Mouse (Mus musculus): ENCODE measurements around the gene Tmem95.
"Not testable (repeated sequence)": the region's sequence is repeated elsewhere in the genome, so short reads cannot be mapped to it uniquely, and the experiment has no call there.

The Tmem95 gene

DNA sequence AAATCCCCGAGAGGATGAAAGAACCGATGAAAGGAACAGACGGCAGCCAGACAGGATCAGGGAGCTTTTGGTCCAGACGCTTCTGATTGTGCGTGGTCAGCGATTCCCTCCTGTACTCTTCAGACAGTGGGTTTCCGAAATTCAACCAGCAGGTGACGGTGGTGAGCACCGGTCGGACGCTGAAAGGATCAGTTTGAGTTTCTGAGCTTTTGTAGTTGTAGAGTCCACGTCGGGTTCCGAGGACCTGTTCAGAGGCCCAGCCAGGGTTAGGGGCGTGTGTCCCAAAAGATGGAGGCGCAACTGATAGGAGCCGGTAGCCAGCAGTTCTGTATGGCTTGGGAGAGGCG lies 2.7 kb upstream of the Tmem95 start:
- DNase-seq (ENCODE audit: low spot score) = no peak

DNA sequence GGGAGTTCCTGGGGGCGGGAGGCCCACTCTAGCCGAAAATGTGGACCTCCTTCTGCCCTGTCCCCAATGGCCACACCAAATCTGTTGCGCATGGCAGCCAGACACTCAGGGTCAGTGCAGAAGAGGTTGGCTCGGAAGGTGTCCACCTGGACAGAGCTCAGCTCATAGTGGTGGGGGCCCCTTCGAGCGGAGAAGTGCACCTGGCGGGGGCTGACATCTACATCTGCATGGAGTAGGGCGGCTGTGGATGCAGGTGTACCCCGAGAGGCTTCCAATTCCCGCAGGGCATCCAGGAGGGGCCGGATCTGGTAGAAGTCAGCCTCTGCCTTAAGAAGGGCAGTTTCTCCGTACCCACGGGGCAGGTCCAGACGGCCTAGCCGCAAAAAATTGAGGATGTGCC lies 1.9 kb upstream of the Tmem95 start:
- DNase-seq (ENCODE audit: low spot score) = no peak

DNA sequence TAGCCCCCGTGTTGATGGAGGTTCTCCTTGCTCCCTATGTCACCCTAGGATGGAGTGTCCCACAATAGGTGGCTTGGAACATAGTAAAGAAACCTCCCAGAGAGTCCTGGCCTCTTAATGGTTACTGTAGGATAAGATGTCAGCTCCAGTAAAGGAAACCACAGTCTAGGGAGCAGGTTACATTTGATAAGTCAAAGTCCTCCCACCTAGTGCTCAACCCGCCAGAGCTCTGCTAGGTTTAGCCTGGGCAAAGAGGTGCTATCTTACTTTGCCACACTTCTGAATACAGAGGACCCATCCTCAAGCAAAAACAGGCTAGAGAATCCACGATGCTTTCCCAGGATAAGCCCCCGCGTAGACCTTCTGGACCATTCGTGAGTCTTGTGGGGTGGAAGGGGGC lies 1.1 kb upstream of the Tmem95 start:
- no peak for DNase-seq (ENCODE audit: low spot score)

- no peak for DNase-seq (ENCODE audit: low spot score)
These were observed 581 bp upstream of the Tmem95 start for GRCm38 (mm10) chr11:69878399-69878798.

DNA sequence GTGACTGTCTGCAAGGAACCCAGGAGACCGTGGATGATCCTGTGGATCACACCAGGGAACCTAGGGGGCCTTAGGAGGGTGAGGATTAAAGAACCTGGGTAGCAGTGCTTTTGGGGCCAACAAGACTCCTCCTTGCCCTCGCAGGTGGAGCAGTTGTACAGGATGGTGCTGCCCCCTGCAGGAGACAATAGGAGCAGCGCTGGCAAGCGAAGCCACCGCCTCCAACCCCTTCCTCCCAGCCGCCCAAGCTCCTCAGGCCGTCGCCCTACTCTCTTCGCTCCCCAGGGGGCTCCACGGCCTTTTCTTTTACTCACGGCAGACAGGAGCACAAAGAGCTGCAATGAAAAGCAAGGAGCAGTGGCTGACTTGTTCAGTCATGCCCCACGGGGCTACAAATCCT lies 951 bp downstream of the Tmem95 start:
- peak; percentile 63 for DNase-seq (ENCODE audit: low spot score)

- DNase-seq (ENCODE audit: low spot score) = no peak
These were observed 1.6 kb downstream of the Tmem95 start for GRCm38 (mm10) chr11:69876186-69876585.

- no peak for DNase-seq (ENCODE audit: low spot score)
These were observed 5.4 kb downstream of the Tmem95 start for GRCm38 (mm10) chr11:69872451-69872850.

DNA sequence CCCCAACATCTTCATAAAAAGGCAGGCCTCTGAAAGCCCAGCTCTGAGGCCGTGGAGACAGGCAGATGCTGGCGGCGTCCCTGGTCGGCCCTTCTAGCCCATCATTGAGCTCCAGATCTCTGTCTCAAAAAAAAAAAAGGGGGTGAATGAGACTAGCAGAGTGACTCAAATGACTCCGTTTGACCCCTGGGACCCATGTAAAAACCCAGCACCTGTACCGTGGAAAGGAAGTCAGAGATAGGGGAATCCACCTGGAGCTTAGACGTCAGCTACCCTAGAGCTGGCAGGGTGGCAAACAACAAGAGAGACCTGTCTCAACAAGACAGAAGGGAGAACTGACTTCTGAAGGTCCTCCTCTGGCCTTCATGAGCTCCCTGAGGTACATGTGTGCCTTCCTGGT lies 6.0 kb downstream of the Tmem95 start:
- DNase-seq (ENCODE audit: low spot score) = no peak

DNA sequence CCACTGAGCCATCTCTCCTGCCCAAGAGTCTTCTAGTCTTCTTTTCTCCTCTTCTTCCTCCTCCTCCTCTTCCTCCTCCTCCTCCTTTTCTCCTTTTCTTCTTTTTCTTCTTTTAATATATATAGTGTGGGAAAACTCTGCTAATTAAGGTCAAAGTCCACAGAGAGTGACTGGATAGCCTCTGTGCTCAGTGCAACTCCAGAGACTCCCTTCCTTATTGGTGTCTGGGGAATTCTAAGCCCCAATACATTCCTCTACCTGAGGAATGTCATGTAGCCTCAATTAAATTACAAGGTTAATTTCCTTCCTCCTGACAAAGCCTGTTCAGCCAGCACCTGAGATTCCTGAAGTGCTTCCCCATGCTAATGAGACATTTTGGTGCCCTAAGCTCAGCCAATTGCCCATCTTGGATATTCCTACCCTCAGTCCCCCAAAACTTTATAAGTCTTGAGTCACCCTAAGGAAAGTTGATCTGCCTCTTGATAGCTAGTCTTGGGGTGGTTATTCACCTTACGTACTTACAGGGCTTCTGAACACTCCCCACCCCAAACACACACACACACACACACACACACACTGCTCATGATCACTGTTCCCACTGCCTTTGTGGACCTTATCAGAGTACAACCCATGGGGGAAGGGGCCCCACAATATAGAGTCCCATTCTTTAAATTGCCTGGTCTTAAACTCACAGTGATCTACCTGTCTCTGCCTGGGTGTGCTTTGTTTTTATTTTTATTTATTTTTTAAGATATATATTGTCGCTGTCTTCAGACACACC lies 7.3 kb downstream of the Tmem95 start:
- DNase-seq (ENCODE audit: low spot score) = no peak

DNA sequence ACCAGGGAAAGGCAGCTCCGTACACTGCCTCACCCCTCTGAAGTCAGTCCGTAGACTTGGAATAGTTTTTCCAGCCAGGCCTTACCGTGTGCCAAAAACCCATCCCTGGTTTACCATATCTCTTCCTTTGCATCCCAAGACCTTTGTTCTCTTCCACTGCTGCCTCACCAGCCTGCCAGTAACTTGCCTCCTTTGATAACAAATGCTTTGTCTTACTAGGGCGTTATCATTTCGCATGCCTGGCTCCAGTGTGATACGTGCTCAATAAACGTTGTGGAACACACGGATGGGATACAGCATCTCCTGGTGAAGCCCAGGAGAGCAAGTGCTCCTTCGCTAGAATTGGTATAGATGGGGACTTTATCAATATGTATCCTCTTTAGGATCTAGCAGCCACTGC lies 10.5 kb downstream of the Tmem95 start:
- DNase-seq (ENCODE audit: low spot score) = no peak

DNA sequence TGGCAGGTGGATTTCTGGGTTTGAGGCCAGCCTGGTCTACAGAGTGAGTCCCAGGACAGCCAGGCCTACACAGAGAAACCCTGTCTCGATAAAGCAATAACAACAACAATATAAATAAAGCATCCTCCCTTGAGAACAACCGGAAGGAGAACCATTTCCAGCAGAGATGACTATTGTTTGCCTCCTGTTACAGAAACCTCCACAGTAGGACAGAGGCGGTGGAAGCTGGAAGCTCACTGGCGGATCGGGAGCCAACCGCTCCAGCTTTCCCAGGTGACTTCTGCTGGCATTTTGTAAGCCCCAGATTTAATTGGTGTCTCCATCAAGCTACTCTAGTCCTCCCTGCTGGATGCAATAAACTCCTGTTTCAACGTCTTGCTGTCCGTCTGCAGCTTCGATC lies 12.3 kb downstream of the Tmem95 start:
- DNase-seq (ENCODE audit: low spot score) = no peak

GRCm38 (mm10) chr11:69864138-69864860 lies 13.5 kb downstream of the Tmem95 start:
- no peak for DNase-seq (ENCODE audit: low spot score)

DNA sequence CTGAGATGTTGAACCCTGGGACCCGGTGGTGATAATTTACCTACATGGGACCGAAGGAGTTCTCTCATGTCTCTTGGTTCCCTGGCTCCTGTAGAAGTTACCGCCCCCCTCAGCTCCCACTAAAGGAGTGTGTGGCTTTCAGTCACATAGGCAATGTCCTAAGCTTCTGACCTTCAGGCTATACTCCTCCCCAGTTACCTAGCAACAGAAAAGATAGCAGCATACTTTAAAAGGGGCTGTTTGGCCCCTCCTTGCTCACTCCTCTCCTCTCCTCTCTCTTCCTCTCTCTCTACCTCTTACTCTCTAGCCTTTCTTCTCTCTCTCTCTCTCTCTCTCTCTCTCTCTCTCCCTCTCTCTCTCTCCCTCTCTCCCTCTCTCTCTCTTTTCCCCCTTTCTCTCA lies 14.1 kb downstream of the Tmem95 start:
- not testable (repeated sequence) for DNase-seq (ENCODE audit: low spot score)

DNA sequence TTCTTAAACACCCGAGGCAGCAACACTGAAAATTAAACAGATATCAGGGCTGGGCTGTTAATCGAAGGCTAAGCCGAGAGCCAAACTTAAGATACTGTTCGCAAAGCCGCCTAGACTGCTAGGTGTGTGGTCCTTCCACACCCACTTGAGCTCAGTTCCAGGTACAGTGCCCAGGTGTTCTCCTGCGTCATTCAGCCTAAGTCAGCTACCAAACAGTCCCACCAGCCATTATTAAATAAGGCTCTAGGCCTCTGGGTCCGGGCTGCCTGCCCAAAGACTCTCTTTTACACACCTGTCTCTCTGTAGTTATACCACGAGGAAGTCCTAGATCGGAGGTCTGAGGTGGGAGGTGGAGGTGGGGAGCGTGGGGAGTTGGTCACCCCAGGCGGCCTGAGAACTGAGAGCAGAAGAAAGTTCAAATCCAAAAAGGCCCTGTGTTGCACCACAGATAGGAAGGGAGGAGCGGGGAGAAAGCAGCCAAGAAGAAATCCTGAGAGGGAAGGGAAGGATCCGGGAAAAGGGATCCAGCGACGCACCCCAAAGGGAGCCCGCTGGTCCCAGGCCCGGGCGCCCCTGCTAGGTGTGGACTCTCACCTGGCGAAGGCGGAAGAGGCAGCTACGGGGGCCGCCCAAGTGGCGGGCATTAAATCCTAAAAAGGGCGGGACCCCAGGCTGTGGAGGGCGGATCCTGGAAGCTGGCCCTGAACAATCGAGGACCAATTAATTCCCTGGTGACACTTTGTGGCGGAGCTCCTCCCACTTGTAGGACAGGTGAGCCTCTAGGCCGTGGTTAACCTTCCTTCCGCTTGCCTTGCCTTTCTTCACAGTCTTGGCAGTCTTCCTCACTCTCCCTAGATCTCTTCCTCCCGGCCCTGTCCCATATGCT lies 19.5 kb downstream of the Tmem95 start, which contains the start of gene Tnk1:
Gene Tnk1, minus strand, starts transcription at position 618 of the 886 bp plus-strand sequence.
- no peak for DNase-seq (ENCODE audit: low spot score)

- DNase-seq (ENCODE audit: low spot score) = no peak
These were observed 22.5 kb downstream of the Tmem95 start for GRCm38 (mm10) chr11:69855347-69855746.

GRCm38 (mm10) chr11:69854680-69855079 lies 23.1 kb downstream of the Tmem95 start:
- DNase-seq (ENCODE audit: low spot score) = no peak

GRCm38 (mm10) chr11:69853994-69854393 lies 23.8 kb downstream of the Tmem95 start:
- no peak for DNase-seq (ENCODE audit: low spot score)

DNA sequence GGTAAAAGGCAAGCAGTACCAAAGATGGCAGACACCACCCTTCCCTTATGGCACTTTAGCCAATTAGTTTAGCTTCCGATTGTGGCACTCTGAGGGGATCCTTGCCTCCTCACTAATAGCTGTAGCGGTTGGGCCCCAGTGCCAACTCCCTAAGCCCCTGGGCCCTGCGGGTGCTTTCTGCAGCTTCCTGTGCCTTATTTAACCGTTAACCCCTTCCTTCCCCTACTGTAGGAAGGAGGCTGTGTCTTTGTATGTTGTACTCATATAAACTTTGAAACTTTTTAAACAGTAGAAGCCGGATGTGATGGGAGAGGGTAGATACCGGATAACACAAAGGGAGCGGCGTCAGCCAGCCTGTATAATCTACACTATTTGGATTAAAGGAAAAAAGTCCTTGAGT lies 27.1 kb downstream of the Tmem95 start:
- no peak for DNase-seq (ENCODE audit: low spot score)

GRCm38 (mm10) chr11:69849884-69850283 lies 27.9 kb downstream of the Tmem95 start:
- DNase-seq (ENCODE audit: low spot score) = no peak

DNA sequence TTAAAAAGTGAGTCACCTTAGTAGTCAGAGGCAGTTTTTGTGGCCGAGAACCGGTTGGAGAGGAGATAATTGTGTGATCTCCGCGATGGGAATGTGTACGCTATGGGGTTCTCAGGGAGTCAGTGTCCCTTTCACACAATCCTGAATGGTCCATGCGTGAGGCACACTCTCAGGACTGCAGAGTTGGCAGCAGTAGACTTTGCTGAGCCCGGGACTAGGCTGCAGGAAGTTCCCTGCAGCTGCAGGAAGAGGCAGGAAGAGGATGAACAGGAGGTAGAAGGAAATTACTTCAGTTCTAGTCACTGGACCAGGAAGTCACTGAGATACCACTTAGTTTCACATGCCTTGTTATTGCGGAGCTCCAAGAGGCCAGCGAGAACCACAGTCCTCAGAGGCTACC lies 28.7 kb downstream of the Tmem95 start:
- no peak for DNase-seq (ENCODE audit: low spot score)

- no peak for DNase-seq (ENCODE audit: low spot score)
These were observed 29.8 kb downstream of the Tmem95 start for GRCm38 (mm10) chr11:69848021-69848420.
